In the genomic region with DNA sequence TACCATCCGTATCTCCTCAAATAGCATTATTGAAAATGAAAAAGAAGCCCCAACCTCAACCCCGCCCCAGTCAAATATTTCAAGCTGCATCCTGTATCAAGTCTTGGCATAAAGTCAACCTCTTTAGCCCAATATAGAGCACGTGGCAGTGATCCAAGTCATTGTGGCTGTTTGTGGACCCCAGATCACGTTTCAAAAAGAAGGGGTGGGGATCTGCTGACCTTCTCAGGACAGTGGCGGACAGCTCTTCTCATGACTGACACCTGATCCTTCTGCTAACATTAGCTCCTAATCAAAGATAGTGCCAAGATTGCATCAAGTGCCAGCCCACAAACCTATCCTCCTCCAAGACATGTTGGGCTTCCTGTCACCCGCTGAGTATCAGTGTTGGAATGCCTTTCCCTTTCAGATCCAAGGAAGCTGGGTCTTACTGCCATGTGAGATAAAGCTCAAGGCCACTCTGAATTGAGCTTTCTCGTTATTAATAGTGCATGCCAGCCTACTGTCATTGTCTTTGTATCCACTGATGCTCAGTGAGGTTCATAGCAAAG, we compare ENCODE assay signal across 8 mouse cellular contexts. TPM values are rescaled to one million over a fixed set of nuclear protein-coding genes. Genes with fewer than 3 reads are reported as not detected.
DNase-seq lines count a peak whose midpoint lies in the region; ATAC-seq lines count a peak whose summit lies in the region.
"Had no signal": no experiment of that assay in that cellular context is flagged by ENCODE, and none has a peak within 500 bp of the region (broad histone marks: within the 10 kb centered on the region; RNA-seq: fewer than 3 reads in every experiment).

No protein-coding gene starts in this region.

- no peaks in the 10 kb centered on the region for H3K9me3 ChIP-seq in kidney, embryonic 14.5 days (ENCODE audit: control insufficient read depth, low read length)

- H3K27ac ChIP-seq in kidney, embryonic 14.5 days (ENCODE audit: low read depth, low read length) = no peak overlapping the region
- H3K27ac ChIP-seq: hindbrain, postnatal 0 days had no signal

- WGBS in kidney, embryonic 14.5 days = 44% methylated on average over 7 of the region's 7 CpGs

- H3K36me3 ChIP-seq in kidney, embryonic 14.5 days (ENCODE audit: control insufficient read depth, insufficient read depth, low read length) = no peaks in the 10 kb centered on the region

- no peak overlapping the region for H3K4me3 ChIP-seq in kidney, embryonic 14.5 days (ENCODE audit: low read length)

- H3K9ac ChIP-seq in kidney, embryonic 14.5 days (ENCODE audit: low read depth, low read length) = no peak overlapping the region

- peak; percentile 71 to 72 for DNase-seq in heart, adult 18-20 months
- peak; percentile 61 for DNase-seq in lung, postnatal 36 days
- no peak for DNase-seq in layer of hippocampus, adult 18-20 months (ENCODE audit: low spot score in 2 of 2)
- DNase-seq in T-cell, adult 2 months (ENCODE audit: low spot score) = no peak
- DNase-seq in embryo, embryonic 10 days (ENCODE audit: low spot score) = no peak

- H3K27me3 ChIP-seq in kidney, embryonic 14.5 days (ENCODE audit: control insufficient read depth, insufficient read depth, low read length) = no peaks in the 10 kb centered on the region

- H3K4me2 ChIP-seq in kidney, embryonic 14.5 days (replicated peaks; ENCODE audit: low read depth, low read length) = no peak overlapping the region

- ATAC-seq in common myeloid progenitor, adult 5-6 weeks (replicated peaks; ENCODE audit: low read depth, poor library complexity, severe bottlenecking) = peak; percentile 48
- ATAC-seq in kidney, embryonic 14.5 days (ENCODE audit: low FRiP score, low TSS enrichment) = peak; percentile 49; the same call in 1 of the 2 replicates
- ATAC-seq: hindbrain, postnatal 0 days had no signal

- peaks cover 4% of the 10 kb centered on the region; the same call in 1 of the 2 replicates for H3K4me1 ChIP-seq in kidney, embryonic 14.5 days (ENCODE audit: control insufficient read depth, insufficient read depth, low read length)

RNA-seq across cellular contexts. Expression of gene Otogl, which starts 18.6 kb away (rescaled TPM):
- total RNA-seq in common myeloid progenitor, adult 5-6 weeks (2017) = 0.41 and 0.49 TPM in 2 replicates
- under 1 TPM; 0.05 TPM for total RNA-seq in heart, adult 18-20 months (2021)
- 0.06 and 0.07 TPM in 2 replicates for polyA plus RNA-seq in kidney, embryonic 14.5 days (2014; fragmentation: Nextera tagmentation; extraction: Ambion mirVana)
- total RNA-seq in layer of hippocampus, adult 18-20 months (2021) = under 1 TPM; 0.32 to 0.41 TPM

Comparison
In these comparisons a context has a peak if more than half of its experiments do, and no peak if none do; other contexts are left out.
1. DNase-seq: peak in heart, adult 18-20 months (2 of 2) and lung, postnatal 36 days (single experiment); none in layer of hippocampus, adult 18-20 months (0 of 2), T-cell, adult 2 months (single experiment) and embryo, embryonic 10 days (single experiment).